Mouse (Mus musculus) embryonic facial prominence, embryonic 10.5 days (tissue): ENCODE measurements around the gene Gtf3c4. TPM values are rescaled to one million over a fixed set of nuclear protein-coding genes. Genes with fewer than 3 reads are reported as not detected.

Experiments
- DNase-seq: peaks from one replicate; pipeline ENCODE4 v3.0.0-alpha.2; 2017; ENCODE audit warnings: low spot score
- H3K27ac ChIP-seq: fragments of 300-500 bp; sonication (generic); replicated peaks from 2 replicates; pipeline ENCODE4 v1.5.1; 2016; ENCODE audit warnings: mild to moderate bottlenecking
- H3K27me3 ChIP-seq: fragments of 300-500 bp; sonication (generic); replicated peaks from 2 replicates; pipeline ENCODE4 v1.6.1; 2016; ENCODE audit warnings: low read depth, mild to moderate bottlenecking; ENCODE audit not compliant: poor library complexity, severe bottlenecking
- H3K36me3 ChIP-seq: fragments of 300-500 bp; sonication (generic); replicated peaks from 2 replicates; pipeline ENCODE4 v1.6.1; 2016; ENCODE audit warnings: mild to moderate bottlenecking, moderate library complexity
- H3K4me1 ChIP-seq: fragments of 300-500 bp; sonication (generic); 2 replicates; pipeline ENCODE4 v1.6.1; 2016
- H3K4me3 ChIP-seq: fragments of 300-500 bp; sonication (generic); 2 replicates; pipeline ENCODE4 v1.5.1; 2016; ENCODE audit warnings: mild to moderate bottlenecking, moderate library complexity
- H3K9me3 ChIP-seq: fragments of 300-500 bp; sonication (generic); 2 replicates; pipeline ENCODE4 v1.6.1; 2016; ENCODE audit warnings: mild to moderate bottlenecking
- WGBS: fragments of 180-500 bp; shearing (Covaris S2); methylation state at CpG from one replicate; pipeline ENCODE4 v1.1.7; 2016; 5-methylcytosine and 5-hydroxymethylcytosine counted together
- polyA plus RNA-seq: library from polyadenylated mRNA; unstranded; fragments of >200 nt; fragmentation: Nextera tagmentation; extraction: Ambion mirVana; gene quantifications from 2 replicates; pipeline ENCODE4 v1.2.1, GENCODE M21; 2016

Gtf3c4 gene
- 23.8 and 24.1 TPM in 2 replicates for polyA plus RNA-seq

DNA sequence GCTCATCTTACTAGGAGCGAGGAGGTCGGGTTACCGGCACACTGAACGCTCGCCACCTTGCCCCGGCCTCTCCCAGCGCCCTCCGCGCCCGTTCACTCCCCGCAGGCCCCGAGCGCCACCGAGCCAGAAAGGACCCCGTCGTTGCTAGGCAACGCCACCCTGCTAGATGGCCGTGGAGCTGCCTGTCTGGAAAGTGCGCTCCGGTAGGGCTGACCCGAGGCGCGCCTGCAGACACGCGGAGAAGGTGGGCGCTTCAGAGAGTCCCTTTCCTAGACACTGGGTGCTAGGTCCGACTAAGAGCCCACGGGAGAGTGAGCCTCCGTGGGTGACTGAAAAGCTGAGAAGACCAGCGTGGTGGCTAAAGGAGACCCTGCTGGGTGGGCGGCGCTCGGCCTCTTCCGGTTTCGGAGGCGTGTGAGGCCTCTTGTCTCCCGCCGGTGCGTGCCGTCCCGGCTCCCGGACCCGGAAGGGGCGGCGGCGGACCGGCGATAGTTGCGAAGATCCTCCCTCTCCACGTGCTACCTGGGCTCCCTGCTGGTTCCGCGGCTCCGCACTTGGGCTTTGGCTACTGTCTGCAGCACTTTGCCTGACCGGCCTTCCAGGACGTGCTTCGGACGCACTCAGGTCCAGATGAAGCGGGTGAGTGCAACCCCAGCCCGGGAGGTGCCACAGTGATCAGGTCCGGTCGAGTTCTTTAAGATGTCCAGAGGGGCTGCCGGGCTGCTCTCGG, at the start of gene Gtf3c4, which contains the start of gene Ddx31:
Gtf3c4 (minus strand) TSS at position 139 of the 730 bp plus-strand sequence.
Ddx31 (plus strand) TSS at position 185 of the 730 bp plus-strand sequence.
- DNase-seq: peak; percentile 94
- peak within 1 kb of the TSS; percentile 99 for H3K4me3 ChIP-seq
- peaks cover 37% of the 10 kb centered on the region for H3K4me1 ChIP-seq
- WGBS: under 1% methylated on average over 63 of the region's 63 CpGs
- H3K27ac ChIP-seq: peak within 1 kb of the TSS; percentile 95
- H3K9me3 ChIP-seq: no peaks in the 10 kb centered on the region
- H3K27me3 ChIP-seq: no peaks in the 10 kb centered on the region
- H3K36me3 ChIP-seq: peaks cover 33% of the 10 kb centered on the region

- no peak overlapping the region for H3K4me3 ChIP-seq
- no peak overlapping the region for H3K27ac ChIP-seq
- 85% methylated on average over 4 of the region's 4 CpGs for WGBS
- H3K9me3 ChIP-seq: no peaks in the 10 kb centered on the region
- H3K27me3 ChIP-seq: no peaks in the 10 kb centered on the region
- no peaks in the 10 kb centered on the region for H3K4me1 ChIP-seq
- DNase-seq: no peak
- H3K36me3 ChIP-seq: peaks cover 83% of the 10 kb centered on the region
These were observed 44.8 kb upstream of the Gtf3c4 start for GRCm38 (mm10) chr2:28884914-28885313.

DNA sequence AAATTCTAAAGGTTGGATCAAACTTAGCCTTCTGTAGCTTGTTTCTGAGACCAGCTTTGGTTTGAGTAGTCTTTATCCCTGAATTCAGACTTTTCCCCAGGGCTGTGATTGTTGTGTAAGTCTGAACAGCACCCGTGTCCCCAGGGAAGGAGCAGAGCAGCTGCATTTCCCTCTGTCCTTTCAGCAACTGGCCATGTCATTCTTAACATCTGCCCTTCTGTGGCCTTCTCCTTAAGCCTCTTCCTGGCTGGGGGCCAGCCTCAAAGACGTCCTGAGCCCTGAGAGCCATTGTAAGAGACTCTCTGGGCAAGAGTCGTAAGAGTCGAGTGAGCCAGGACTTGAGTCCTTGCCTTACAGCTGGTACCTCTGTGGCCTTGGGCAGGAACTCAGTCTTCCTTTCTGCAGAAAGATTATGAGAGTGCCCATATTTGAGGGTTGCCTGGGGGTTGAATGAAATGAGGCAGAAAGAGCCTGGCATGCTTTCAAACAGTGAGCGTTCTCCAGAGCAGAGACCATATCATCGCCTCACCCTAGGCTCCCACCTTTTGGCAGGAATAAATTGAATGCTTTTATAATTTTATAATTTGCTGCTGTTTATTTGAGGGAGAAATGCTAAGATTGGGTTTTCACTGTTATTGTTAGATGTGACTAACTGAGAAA, 42.8 kb upstream of the Gtf3c4 start:
- H3K36me3 ChIP-seq: peaks cover 79% of the 10 kb centered on the region
- no peaks in the 10 kb centered on the region for H3K27me3 ChIP-seq
- no peaks in the 10 kb centered on the region for H3K4me1 ChIP-seq
- WGBS: 84% methylated on average over 6 of the region's 6 CpGs
- H3K4me3 ChIP-seq: no peak overlapping the region
- no peak for DNase-seq
- H3K9me3 ChIP-seq: no peaks in the 10 kb centered on the region
- no peak overlapping the region for H3K27ac ChIP-seq

GRCm38 (mm10) chr2:28882047-28882446, 41.9 kb upstream of the Gtf3c4 start:
- WGBS: 94% methylated on average over 3 of the region's 3 CpGs
- H3K27ac ChIP-seq: no peak overlapping the region
- no peak for DNase-seq
- H3K4me1 ChIP-seq: no peaks in the 10 kb centered on the region
- H3K27me3 ChIP-seq: no peaks in the 10 kb centered on the region
- H3K4me3 ChIP-seq: no peak overlapping the region
- H3K36me3 ChIP-seq: peaks cover 79% of the 10 kb centered on the region
- H3K9me3 ChIP-seq: no peaks in the 10 kb centered on the region

- no peaks in the 10 kb centered on the region for H3K27me3 ChIP-seq
- H3K27ac ChIP-seq: no peak overlapping the region
- DNase-seq: no peak
- H3K4me3 ChIP-seq: no peak overlapping the region
- 96% methylated on average over 3 of the region's 3 CpGs for WGBS
- H3K36me3 ChIP-seq: peaks cover 80% of the 10 kb centered on the region
- no peaks in the 10 kb centered on the region for H3K9me3 ChIP-seq
- H3K4me1 ChIP-seq: no peaks in the 10 kb centered on the region
These were observed 41.1 kb upstream of the Gtf3c4 start for GRCm38 (mm10) chr2:28881275-28881674.

DNA sequence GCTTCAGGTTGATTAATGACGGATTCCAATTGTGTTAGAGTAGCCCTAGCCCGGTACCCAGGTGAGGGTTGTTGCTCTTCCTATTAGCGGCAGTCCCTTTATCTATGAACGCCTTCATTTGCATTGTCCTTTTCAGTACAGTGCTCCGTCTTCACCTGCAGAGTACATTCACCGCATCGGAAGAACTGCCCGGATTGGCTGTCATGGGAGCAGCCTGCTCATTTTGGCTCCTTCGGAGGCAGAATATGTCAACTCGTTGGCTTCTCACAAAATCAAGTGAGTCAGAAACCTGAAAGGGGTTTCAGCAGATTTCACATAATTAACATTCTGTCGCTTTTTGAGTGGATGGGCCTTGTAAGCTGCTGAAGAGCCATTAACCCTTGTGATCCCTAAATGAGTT, 35.4 kb upstream of the Gtf3c4 start:
- 88% methylated on average over 11 of the region's 11 CpGs for WGBS
- no peak for DNase-seq
- no peaks in the 10 kb centered on the region for H3K4me1 ChIP-seq
- no peaks in the 10 kb centered on the region for H3K27me3 ChIP-seq
- peaks cover 76% of the 10 kb centered on the region for H3K36me3 ChIP-seq
- H3K4me3 ChIP-seq: no peak overlapping the region
- no peaks in the 10 kb centered on the region for H3K9me3 ChIP-seq
- no peak overlapping the region for H3K27ac ChIP-seq

- H3K27me3 ChIP-seq: no peaks in the 10 kb centered on the region
- no peak overlapping the region for H3K27ac ChIP-seq
- no peaks in the 10 kb centered on the region for H3K4me1 ChIP-seq
- no peak overlapping the region for H3K4me3 ChIP-seq
- peaks cover 89% of the 10 kb centered on the region for H3K36me3 ChIP-seq
- no peaks in the 10 kb centered on the region for H3K9me3 ChIP-seq
- WGBS: 84% methylated on average over 7 of the region's 7 CpGs
- no peak for DNase-seq
These were observed 27.3 kb upstream of the Gtf3c4 start for GRCm38 (mm10) chr2:28867495-28867894.

DNA sequence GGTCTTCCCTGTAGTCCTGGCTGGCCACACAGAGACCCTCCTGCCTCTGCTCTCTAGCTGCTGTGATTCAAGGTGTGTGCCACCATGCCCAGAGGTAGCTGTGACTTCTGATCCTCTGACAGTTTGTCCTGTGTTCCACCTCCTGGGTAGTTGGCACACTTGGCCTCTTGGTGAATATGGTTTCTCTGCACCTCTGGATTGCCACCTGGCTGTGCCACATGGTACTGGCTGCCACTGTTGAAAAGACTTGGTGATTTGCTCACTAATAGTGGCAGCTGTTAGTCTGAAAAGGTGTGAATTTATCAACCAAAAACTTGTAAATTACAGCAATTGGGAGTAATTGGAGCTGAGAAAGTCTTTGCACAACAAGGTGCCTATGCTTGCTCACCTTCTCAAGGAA, 23.7 kb upstream of the Gtf3c4 start:
- Histone ChIP-seq H3K36me3 (peaks cover 100% of the 10 kb centered on the region), H3K27me3 (no peaks in the 10 kb centered on the region), H3K4me3 (no peak overlapping the region)

DNA sequence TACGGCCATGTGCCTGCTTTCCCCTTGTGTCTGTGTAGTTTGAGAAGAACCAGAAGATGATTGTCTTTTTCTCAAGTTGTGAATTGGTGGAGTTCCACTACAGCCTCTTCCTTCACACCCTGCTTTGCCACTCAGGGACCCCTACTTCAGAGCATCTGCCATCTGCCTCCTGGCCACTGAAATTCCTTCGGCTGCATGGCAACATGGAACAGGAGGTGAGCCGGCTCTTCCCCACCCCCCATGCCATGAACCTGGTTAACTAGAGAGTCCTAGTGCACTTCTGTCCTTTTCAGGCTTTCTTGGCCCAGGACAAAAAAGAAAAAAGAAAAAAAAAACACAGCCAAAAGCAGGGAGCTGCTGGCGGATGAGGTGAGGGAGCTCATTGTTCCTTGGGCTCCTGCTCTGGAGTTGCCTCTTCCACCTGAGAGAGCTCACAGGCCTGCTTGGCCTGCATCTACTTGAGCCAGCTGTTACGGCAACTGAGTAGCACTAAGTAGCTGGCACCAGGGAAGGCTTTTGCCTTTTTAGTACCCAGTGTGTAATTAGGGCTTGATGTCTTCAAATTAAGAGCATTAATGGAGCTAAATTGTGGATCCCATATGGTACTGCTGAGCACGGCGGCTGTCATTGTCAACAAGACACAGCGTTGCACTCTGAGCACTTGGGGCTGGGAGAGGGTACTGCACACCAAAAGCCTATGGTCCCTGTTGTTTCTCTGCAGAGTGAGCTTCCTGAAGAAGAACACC, 20.7 kb upstream of the Gtf3c4 start:
- H3K9me3 ChIP-seq: no peaks in the 10 kb centered on the region
- 93% methylated on average over 8 of the region's 8 CpGs for WGBS
- no peak overlapping the region for H3K27ac ChIP-seq
- H3K36me3 ChIP-seq: peaks cover 98% of the 10 kb centered on the region
- no peak overlapping the region for H3K4me3 ChIP-seq
- H3K4me1 ChIP-seq: no peaks in the 10 kb centered on the region
- H3K27me3 ChIP-seq: no peaks in the 10 kb centered on the region
- DNase-seq: no peak

More for the DNA sequence above, 23.7 kb upstream of the Gtf3c4 start:
- Histone ChIP-seq H3K27ac (no peak overlapping the region), H3K4me1 (no peaks in the 10 kb centered on the region), H3K9me3 (no peaks in the 10 kb centered on the region)
- no peak for DNase-seq

DNA sequence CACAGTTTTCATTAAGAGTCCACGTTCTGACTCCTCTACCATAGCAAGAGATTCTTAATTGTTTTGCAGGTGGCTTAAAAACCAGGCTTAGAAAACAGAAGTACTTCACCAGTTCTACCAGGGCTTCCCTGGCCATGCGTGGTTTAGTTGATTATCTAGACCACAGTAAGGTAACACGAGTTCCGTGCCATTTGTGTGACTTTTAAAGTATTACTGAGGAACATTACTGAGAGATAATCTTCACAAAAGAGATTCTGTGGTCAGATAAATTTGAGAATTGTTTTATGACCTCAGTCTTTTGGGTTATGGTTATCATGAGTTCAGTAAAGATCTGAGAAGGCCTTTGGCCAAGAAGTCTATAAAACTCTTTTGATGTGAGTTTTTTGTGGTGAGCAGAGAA, 19.1 kb upstream of the Gtf3c4 start:
- WGBS: 96% methylated on average over 4 of the region's 4 CpGs
- H3K9me3 ChIP-seq: no peaks in the 10 kb centered on the region
- DNase-seq: no peak
- H3K4me3 ChIP-seq: no peak overlapping the region
- no peaks in the 10 kb centered on the region for H3K27me3 ChIP-seq
- peaks cover 97% of the 10 kb centered on the region for H3K36me3 ChIP-seq
- H3K27ac ChIP-seq: no peak overlapping the region
- no peaks in the 10 kb centered on the region for H3K4me1 ChIP-seq

GRCm38 (mm10) chr2:28855773-28856172, 15.6 kb upstream of the Gtf3c4 start:
- WGBS: 98% methylated on average over 2 of the region's 2 CpGs
- Histone ChIP-seq H3K4me3 (no peak overlapping the region), H3K9me3 (no peaks in the 10 kb centered on the region), H3K36me3 (peaks cover 87% of the 10 kb centered on the region), H3K27me3 (no peaks in the 10 kb centered on the region), H3K27ac (no peak overlapping the region), H3K4me1 (no peaks in the 10 kb centered on the region)
- no peak for DNase-seq

DNA sequence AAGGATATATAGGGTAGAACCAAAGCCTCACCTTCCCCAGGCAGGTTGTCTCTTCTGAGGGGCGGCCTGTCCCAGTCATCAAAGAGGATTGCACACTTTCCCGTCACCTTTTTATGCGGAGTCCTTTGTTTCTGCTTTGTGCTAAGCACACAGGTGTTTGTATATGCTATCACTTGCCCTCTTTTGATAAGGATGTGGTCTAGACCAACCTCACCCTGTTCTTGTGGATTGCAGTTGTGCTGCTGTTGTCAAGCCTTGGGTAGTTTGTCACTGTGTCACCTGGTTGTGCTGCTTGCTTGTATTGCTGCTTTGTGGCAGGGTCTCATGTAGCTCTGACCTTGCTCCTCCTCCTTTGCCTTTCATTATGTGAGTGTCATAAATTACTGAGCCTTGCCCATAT, 12.4 kb upstream of the Gtf3c4 start:
- peaks cover 87% of the 10 kb centered on the region for H3K36me3 ChIP-seq
- H3K4me1 ChIP-seq: no peaks in the 10 kb centered on the region
- DNase-seq: no peak
- no peak overlapping the region for H3K4me3 ChIP-seq
- no peaks in the 10 kb centered on the region for H3K9me3 ChIP-seq
- no peak overlapping the region for H3K27ac ChIP-seq
- 91% methylated on average over 3 of the region's 3 CpGs for WGBS
- no peaks in the 10 kb centered on the region for H3K27me3 ChIP-seq
